Mouse (Mus musculus): Measurements from ENCODE around the gene Gm42674.

Gm42674 gene

DNA sequence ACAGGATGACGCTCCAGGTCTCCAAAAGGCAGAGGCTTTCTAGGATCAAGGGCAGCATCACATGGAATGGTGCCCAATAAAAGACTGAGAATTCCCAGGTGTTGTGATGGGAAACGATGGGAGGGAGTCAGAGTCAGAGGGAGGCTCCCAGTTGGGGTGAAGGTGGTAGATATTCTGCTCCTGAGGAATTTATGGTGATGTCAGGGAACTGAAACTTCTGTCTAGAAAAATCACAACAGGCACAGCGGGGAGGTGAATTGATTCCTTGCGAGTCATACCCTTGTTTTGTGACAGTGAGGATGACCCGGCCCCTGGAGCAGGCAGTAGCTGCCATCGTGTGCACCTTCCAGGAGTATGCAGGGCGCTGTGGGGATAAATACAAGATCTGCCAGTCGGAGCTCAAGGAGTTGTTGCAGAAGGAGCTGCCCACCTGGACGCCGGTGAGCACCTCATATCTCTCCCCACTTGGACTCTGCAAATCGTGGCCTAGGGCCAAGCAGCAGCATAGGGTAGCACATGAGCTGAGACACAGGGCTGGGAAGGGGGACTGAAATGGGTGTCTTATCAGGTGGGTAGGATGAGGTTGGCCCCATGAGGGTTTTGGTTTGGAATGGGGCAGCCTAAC, at the start of gene Gm42674:
Gm42674 (plus strand) TSS at position 419 of the 625 bp plus-strand sequence.
- DNase-seq (ENCODE audit: low read depth) = no peak

- no peak for DNase-seq (ENCODE audit: low read depth)
Observed at GRCm38 (mm10) chr3:90552231-90552630, 49.5 kb upstream of the Gm42674 start.

GRCm38 (mm10) chr3:90555954-90556353, 45.8 kb upstream of the Gm42674 start:
- peak; percentile 79 for DNase-seq (ENCODE audit: low read depth)

DNA sequence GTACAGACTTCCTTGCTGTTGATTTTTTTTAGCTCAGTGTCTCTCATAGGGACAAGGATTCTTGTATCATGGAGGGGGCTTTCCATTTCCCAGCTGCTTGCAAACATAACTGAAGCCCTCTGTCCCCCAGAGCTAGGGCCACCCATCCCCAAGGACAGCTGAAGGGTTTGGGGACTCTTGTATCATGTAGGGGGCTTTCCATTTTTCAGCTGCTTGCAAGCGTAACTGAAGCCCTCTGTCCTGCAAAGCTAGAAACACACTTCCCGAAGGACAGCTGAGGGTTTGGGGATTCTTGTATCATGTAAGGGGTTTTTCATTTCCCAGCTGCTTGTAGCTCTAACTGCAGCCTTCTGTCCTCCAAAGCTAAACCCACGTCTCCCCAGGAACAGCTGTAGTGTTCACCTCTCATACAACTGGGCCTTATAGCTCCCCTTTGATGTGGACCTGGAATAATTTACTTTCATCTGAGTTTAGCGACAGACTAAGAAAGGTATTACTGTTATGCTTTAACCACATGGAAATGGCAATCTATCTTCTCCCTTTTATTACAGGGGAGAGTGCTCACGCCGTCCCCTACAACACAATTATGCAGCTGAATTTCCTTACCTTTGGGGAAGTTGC, 41.6 kb upstream of the Gm42674 start, which contains the start of gene S100a3:
S100a3 (plus strand) TSS at position 571 of the 621 bp plus-strand sequence.
- DNase-seq (ENCODE audit: low read depth) = no peak

GRCm38 (mm10) chr3:90574691-90575090, 27.0 kb upstream of the Gm42674 start:
- DNase-seq (ENCODE audit: low read depth) = peak; percentile 82

DNA sequence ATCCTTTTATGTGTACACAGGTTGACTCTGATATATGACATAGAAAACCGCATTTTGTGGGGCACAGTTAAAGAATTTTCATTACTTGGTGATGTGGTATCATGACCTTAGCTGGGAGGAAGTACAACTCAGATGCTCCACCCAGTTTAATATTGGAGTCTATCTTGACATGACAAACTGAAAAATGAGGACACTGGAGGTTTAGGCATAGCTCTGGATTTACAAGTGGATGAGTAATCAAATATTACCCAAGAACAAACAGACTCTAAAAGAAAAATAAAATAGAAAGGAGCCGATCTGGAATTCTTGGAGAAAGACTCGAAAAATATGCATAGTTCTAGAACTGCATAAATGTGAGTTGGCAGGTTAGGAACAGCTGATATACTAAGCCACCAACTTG, 26.4 kb upstream of the Gm42674 start:
- no peak for DNase-seq (ENCODE audit: low read depth)

DNA sequence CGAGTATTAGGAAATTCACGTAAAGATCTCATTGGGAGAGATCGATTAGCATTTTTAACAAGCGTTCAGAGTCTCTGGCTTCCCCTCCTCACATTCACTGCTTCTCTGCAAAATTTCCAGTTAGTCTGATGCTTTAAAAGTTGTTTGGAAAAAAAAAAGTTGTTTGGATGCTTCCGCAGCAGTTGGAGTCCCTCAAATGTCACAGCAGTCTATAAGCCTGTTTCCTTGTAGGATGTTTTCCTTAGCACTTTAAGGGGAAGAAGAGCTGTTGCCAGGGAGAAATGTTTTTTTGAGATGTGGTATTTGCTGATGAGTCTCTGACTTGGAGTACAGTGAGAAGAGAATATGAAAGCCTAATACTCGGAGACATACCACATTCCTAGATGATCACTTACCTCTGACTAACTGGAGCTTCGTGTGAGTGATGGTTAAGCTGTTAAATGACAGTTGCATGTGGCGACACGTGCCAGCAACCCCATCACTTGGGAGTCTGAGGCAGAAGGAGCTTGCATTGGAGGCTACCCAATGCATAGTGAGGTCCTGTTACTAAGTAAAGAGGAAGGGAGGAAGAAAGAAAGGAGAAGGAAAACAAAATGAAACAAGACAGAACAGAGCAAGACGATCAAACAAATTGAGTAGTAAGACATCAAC, 25.2 kb upstream of the Gm42674 start:
- DNase-seq (ENCODE audit: low read depth) = no peak

DNA sequence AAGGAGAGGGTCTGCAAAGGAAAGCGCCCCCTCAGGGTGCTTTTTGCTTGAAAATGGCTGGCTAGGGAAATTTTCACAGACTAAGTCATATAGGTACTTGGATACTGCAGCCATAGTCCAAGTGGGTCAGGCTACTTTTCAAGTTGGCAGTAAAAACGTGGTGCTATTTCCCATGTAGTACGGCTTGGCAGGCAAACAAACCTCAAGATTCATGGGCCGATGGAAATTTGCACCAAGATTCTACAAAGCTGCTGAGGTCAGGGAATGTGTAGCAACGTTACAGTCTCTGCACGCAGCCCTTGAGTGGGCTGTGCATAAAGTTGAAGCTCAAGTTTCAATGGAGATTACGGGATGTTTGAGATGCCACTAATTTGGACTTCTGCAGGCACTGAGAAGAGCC, 22.3 kb upstream of the Gm42674 start:
- peak; percentile 80 for DNase-seq (ENCODE audit: low read depth)

DNA sequence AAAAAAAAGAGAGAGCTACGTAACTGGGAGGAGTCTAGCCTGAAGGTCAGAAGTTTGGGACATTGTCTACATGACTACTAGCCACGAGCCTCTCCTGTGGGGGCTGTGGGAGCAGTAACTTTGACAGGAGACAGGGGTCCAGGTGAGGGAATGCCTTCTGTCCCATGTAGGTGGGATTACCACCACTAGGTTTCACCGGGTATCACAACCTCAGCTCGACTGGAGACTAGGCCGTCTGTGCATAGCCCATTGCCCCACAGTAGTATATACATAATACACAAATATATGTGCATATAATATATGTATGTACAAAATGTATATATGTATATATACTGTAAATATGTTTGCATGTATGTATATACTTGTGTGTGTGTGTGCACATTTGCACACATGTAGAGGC, 20.6 kb upstream of the Gm42674 start:
- no peak for DNase-seq (ENCODE audit: low read depth)

DNA sequence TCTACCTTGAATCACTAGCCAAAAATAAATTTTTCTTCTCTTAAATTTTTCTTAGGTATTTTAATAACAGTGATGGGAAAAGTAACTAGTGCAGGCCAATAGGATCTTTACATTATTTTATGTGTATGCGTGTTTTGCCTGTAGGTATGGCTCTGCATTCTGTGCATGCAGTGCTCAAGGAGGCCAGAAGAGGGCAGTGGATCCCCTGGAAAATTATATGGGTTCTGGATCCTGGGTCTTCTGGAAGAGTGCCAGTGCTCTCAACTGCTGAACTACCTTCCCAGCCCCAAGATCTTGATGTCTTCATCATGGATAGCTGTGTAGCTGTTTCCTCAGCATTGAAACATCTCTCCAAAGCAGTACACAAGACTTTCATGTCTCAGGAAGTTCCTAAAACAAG, 19.5 kb upstream of the Gm42674 start:
- DNase-seq (ENCODE audit: low read depth) = no peak

GRCm38 (mm10) chr3:90582556-90582955, 19.1 kb upstream of the Gm42674 start:
- DNase-seq (ENCODE audit: low read depth) = no peak

DNA sequence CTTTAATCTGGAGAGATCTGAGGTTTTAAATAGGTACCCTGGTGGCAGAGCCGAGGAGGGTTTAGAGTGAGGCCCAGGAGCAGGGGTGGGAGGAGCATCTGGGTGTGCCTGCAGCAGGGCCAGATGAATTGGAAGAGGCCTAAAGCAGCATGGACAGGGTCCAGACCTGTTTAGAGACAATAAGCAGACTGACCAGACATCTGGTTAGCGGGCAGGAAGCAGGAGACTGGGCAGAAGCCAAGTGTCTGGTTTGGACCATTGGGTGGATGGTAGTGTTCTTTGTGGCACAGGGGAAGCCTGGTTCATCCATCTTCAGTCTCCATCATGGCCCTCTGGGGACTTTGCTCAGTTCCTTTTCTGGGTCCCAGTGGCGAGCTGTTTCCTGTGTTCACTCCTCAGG, 17.8 kb upstream of the Gm42674 start:
- DNase-seq (ENCODE audit: low read depth) = no peak

GRCm38 (mm10) chr3:90585595-90585994, 16.1 kb upstream of the Gm42674 start:
- DNase-seq (ENCODE audit: low read depth) = peak; percentile 87

- no peak for DNase-seq (ENCODE audit: low read depth)
Observed at GRCm38 (mm10) chr3:90586016-90586643, 15.6 kb upstream of the Gm42674 start.

DNA sequence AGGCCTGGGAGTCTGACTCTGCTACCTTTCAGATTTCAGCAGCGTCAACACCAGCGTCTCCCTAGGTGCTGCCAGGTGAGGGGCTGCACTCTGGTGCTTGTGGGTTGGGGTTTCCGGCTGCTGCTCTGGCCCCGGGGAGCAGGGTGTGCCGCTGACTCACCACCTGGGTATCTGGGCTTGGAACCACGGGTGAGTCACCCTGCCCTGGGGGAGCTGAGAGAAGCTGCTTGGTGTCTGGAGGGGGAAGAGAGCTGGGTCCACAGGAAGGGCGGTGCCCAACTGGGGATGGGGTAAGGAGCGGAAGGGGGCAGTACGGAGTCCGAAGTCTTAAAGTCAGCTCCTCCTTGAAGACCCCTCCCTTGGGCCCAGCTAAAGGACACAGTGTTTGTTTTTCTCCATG, 14.8 kb upstream of the Gm42674 start:
- peak; percentile 85 for DNase-seq (ENCODE audit: low read depth)

- no peak for DNase-seq (ENCODE audit: low read depth)
Observed at GRCm38 (mm10) chr3:90587361-90588101, 14.2 kb upstream of the Gm42674 start.

DNA sequence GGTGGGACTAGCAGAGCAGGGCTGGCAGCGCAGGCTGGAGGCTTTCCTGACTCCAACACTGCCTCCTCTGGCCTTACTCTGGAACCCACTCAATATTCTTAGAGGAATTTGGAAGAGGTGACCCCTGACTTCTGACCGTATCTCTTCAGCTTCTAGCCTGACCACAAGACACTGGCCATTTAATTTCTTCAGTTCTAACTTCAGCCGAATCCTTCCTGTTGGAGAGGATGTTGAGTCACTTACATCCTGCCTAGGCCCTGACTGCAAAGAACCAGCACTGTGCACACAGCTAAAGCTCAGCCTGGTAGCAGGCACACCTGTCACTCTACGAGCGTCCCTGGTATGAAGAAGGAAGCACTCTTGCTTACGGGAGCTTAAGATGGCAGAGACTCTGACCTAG, 12.3 kb upstream of the Gm42674 start:
- DNase-seq (ENCODE audit: low read depth) = no peak

GRCm38 (mm10) chr3:90589947-90590346, 11.8 kb upstream of the Gm42674 start, which contains the start of gene S100a2:
Gene S100a2, plus strand, starts transcription at chr3:90590247.
- DNase-seq (ENCODE audit: low read depth) = no peak

DNA sequence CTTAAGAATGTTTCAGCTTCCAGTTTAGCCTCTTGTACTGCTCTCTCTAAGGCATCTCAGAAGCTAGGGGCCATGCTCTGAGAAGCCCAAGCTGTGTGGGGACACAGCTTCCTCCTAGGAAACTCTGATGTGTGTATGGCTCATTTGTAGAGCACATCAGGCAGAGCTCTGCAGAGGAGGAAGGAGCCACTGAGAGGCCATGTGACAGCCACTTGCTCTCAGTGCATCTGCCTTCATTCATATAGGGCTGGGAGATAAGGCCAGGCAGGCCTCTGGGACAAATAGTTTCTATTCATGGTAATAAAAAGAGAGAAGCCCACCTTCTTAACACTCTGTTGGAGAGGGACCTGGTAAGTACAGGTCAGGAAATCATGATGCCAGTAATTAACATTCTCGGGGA, 7.2 kb upstream of the Gm42674 start:
- no peak for DNase-seq (ENCODE audit: low read depth)

DNA sequence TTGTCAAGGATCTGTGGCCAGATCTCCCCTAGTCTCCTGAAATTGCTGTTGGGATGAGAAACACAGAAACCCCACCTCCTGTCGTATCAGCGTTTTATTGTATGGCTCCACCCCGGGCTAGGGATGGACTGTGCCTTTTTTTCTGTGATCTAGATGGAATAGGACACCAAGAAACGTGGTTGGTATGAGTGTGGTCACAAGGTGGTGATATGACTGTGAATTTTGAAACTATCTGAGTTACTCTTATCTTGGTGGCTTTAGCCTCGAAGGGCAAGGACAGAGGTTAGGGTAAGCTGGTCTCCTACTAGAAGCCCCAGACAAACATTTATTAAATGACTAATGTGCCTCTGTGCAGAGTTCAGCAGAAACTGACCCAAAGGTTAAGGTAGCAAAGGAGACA, 6.1 kb upstream of the Gm42674 start:
- DNase-seq (ENCODE audit: low read depth) = no peak

DNA sequence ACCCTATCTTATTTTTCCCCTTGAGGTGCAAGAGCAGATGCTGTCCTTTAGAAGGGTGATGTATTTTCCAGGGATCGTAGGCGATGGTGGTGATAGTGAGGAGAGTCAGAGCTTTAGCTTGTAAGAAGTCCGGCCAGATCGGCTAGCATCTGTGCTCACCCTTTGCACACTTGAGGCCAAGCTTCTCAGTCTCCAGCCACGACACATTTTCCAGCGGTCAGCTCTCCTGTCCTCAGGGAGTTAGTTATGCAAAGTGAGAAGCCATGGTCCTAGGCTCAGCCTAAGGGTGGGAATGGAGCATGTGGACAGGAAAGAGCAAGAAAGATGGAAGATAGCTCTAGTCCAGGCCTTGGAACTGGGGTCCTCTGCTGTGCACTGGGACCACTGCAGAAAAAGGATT, 4.9 kb upstream of the Gm42674 start:
- DNase-seq (ENCODE audit: low read depth) = no peak

DNA sequence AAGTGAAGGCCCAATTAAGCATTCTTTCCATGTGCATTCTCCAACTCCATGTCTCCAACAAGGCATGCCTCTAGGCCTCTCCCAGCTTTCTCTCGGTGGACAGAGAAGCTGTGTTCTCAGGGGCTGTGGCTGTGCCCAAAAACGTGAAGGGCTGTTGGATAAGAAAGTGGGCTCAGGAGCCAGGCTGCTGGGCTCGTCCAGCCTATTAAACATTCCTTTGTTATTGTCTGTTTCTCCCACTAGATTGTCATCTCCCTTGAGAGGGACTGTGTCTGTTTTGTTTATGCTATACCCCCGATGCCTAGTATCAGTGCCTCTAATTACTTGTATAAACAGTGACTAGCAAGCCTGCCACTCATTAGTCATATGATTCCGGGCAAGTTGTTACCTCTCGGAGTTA, 4.0 kb upstream of the Gm42674 start:
- DNase-seq (ENCODE audit: low read depth) = no peak
